Mouse (Mus musculus): ENCODE results near the gene Olfr1324. TPM values are rescaled to one million over a fixed set of nuclear protein-coding genes. Genes with fewer than 3 reads are reported as not detected.
"Not testable (repeated sequence)": the region's sequence is repeated elsewhere in the genome, so short reads cannot be mapped to it uniquely, and the experiment has no call there.

The Olfr1324 gene
- total RNA-seq (2021): not detected
- long read RNA-seq, experiment 1: 0 reads
- long read RNA-seq, experiment 2: 0 reads

GRCm38 (mm10) chrX:50428398-50428797, at the start of gene Olfr1324:
TSS of gene Olfr1324 (minus strand) at chrX:50428498.
- DNase-seq (ENCODE audit: low spot score in 2 of 2): no peak

- DNase-seq (ENCODE audit: low spot score in 2 of 2): not testable (repeated sequence)
Observed at GRCm38 (mm10) chrX:50470341-50470740, 42.0 kb upstream of the Olfr1324 start.

GRCm38 (mm10) chrX:50456136-50456535, 27.8 kb upstream of the Olfr1324 start:
- no peak for DNase-seq (ENCODE audit: low spot score in 2 of 2)

GRCm38 (mm10) chrX:50443352-50443751, 15.1 kb upstream of the Olfr1324 start:
- DNase-seq (ENCODE audit: low spot score in 2 of 2): no peak

- DNase-seq (ENCODE audit: low spot score in 2 of 2): no peak
Observed at GRCm38 (mm10) chrX:50442696-50443095, 14.4 kb upstream of the Olfr1324 start.

- no peak for DNase-seq (ENCODE audit: low spot score in 2 of 2)
Observed at GRCm38 (mm10) chrX:50432499-50432898, 4.2 kb upstream of the Olfr1324 start.

- no peak for DNase-seq (ENCODE audit: low spot score in 2 of 2)
Observed at GRCm38 (mm10) chrX:50427712-50428328, 478 bp downstream of the Olfr1324 start.

- DNase-seq (ENCODE audit: low spot score in 2 of 2): peak in 1 of 2 experiments; percentile 31
Observed at GRCm38 (mm10) chrX:50425899-50426436, 2.3 kb downstream of the Olfr1324 start.

GRCm38 (mm10) chrX:50410361-50410760, 17.9 kb downstream of the Olfr1324 start:
- DNase-seq (ENCODE audit: low spot score in 2 of 2): not testable (repeated sequence)

GRCm38 (mm10) chrX:50390616-50391015, 37.7 kb downstream of the Olfr1324 start:
- not testable (repeated sequence) for DNase-seq (ENCODE audit: low spot score in 2 of 2)

- no peak for DNase-seq (ENCODE audit: low spot score in 2 of 2)
Observed at GRCm38 (mm10) chrX:50374978-50375377, 53.3 kb downstream of the Olfr1324 start.

All from layer of hippocampus, postnatal 14 days (tissue).